Mouse (Mus musculus) embryonic facial prominence, embryonic 11.5 days (tissue): ENCODE data around the gene Anp32e. TPM values are rescaled to one million over a fixed set of nuclear protein-coding genes. Genes with fewer than 3 reads are reported as not detected.
A peak's percentile ranks its signal among the peaks of the same experiment; 100 is the strongest.

ENCODE experiments used
- ATAC-seq: fragments of 200-750 bp; cut with Nextera tagmentation; replicated peaks from 2 replicates; pipeline ENCODE4 v1.8.0; 2017; ENCODE audit warnings: low read depth; ENCODE audit not compliant: insufficient number of reproducible peaks, low FRiP score, low TSS enrichment
- DNase-seq: peaks from one replicate; pipeline ENCODE4 v3.0.0-alpha.2; 2015; ENCODE audit warnings: low spot score
- H3K27ac ChIP-seq: fragments of 300-500 bp; sonication (generic); replicated peaks from 2 replicates; pipeline ENCODE4 v1.5.1; 2014; ENCODE audit warnings: mild to moderate bottlenecking, low read depth, low read length, control low read depth
- H3K27me3 ChIP-seq: fragments of 300-500 bp; sonication (generic); 2 replicates; pipeline ENCODE4 v1.6.1; 2014; ENCODE audit warnings: mild to moderate bottlenecking, low read length, moderate library complexity, mixed read lengths; ENCODE audit not compliant: control insufficient read depth, insufficient read depth
- H3K36me3 ChIP-seq: fragments of 300-500 bp; sonication (generic); replicated peaks from 2 replicates; pipeline ENCODE4 v1.6.1; 2014; ENCODE audit warnings: low read depth, mild to moderate bottlenecking, low read length, moderate library complexity, mixed read lengths; ENCODE audit not compliant: control insufficient read depth, insufficient read depth
- H3K4me1 ChIP-seq: fragments of 300-500 bp; sonication (generic); 2 replicates; pipeline ENCODE4 v1.6.1; 2014; ENCODE audit warnings: low read length, mixed read lengths; ENCODE audit not compliant: control insufficient read depth, insufficient read depth
- H3K4me2 ChIP-seq: fragments of 300-500 bp; sonication (generic); 2 replicates; pipeline ENCODE4 v1.6.1; 2014; ENCODE audit warnings: low read depth, mild to moderate bottlenecking, control low read depth, low read length, moderate library complexity
- H3K4me3 ChIP-seq: fragments of 300-500 bp; sonication (generic); 2 replicates; pipeline ENCODE4 v1.5.1; 2014; ENCODE audit warnings: low read depth, low read length, control low read depth
- H3K9ac ChIP-seq: fragments of 300-500 bp; sonication (generic); replicated peaks from 2 replicates; pipeline ENCODE4 v1.6.1; 2014; ENCODE audit warnings: mild to moderate bottlenecking, control low read depth, low read length
- H3K9me3 ChIP-seq: fragments of 300-500 bp; sonication (generic); replicated peaks from 2 replicates; pipeline ENCODE4 v1.6.1; 2016; ENCODE audit warnings: mild to moderate bottlenecking, low read length, inconsistent platforms, mixed read lengths; ENCODE audit not compliant: control insufficient read depth
- WGBS: fragments of 180-500 bp; shearing (Covaris S2); extraction: QIAGEN DNeasy Blood & Tissue Kit; methylation state at CpG from one replicate; pipeline ENCODE4 v1.1.7; 2014; 5-methylcytosine and 5-hydroxymethylcytosine counted together
- polyA plus RNA-seq: library from polyadenylated mRNA; unstranded; fragments of >200 nt; fragmentation: Nextera tagmentation; extraction: Ambion mirVana; gene quantifications from 2 replicates; pipeline ENCODE4 v1.2.1, GENCODE M21; 2014

Gene Anp32e
- 120 and 128 TPM in 2 replicates for polyA plus RNA-seq

- Histone ChIP-seq H3K27ac (peak within 1 kb of the TSS; percentile 87), H3K36me3 (no peaks in the 10 kb centered on the region), H3K9ac (peak within 1 kb of the TSS; percentile 99), H3K4me3 (peak within 1 kb of the TSS; percentile 98), H3K4me1 (no peaks in the 10 kb centered on the region), H3K27me3 (no peaks in the 10 kb centered on the region), H3K4me2 (peak within 1 kb of the TSS; percentile 76), H3K9me3 (no peaks in the 10 kb centered on the region)
- peak; percentile 100 for ATAC-seq
- under 1% methylated on average over 49 of the region's 49 CpGs for WGBS
- DNase-seq = peak; percentile 99
These were observed at the start of gene Anp32e for GRCm38 (mm10) chr3:95928658-95929503. Gene Anp32e, plus strand, starts transcription at chr3:95929246.

DNA sequence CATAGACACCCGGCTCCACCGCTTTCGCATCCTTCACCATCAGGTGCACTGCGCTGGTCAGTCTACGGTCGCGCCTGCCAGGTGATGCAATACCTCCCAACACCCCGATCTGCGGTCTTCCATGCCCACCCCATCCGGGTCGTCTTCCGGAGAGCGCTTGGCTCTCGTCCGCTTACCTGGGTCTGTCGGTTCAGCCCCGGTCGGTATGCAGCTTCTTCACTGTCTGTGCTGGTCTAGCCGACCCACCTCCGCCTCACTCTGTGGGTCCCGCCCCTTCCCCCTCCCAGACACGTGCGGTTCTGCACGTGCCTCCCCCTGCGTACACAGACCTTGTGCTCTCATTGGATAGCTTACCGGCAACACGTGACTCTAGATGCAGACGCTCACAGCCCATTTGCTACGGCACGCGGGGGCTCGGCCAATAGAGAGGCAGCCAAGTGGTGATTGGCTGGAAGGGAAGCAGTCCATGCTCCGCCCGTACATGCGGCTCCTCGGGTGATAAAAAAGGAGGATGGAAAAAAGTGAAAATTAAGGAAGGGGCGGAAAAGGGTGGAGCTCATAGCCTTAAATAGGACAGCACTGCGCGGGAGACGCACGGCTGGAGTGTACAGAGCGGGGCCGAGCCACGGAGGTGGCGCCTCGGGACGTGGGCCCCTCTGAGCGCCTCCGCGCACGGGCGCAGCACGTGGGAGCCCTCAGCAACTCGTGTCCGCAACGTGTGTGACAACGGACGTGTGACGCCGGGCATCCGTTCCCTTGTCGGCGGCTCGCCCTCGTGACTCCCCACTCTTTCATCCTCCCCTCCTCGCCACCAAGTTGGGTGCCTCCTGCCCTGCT is 46.8 kb upstream of the Anp32e start, which contains the start of gene Ciart:
Gene Ciart (minus strand): TSS at position 273 of the 837 bp plus-strand sequence.
- ATAC-seq = peak; percentile 98
- no peaks in the 10 kb centered on the region for H3K27me3 ChIP-seq
- H3K4me1 ChIP-seq = peaks cover 2% of the 10 kb centered on the region; the same call in 1 of the 2 replicates
- WGBS = under 1% methylated on average over 66 of the region's 66 CpGs
- DNase-seq = peak; percentile 97
- peak within 1 kb of the TSS; percentile 49 for H3K4me3 ChIP-seq
- no peak within 1 kb of the TSS for H3K27ac ChIP-seq
- no peaks in the 10 kb centered on the region for H3K9me3 ChIP-seq
- H3K4me2 ChIP-seq = peak within 1 kb of the TSS; percentile 88
- H3K36me3 ChIP-seq = no peaks in the 10 kb centered on the region
- 0 out of 2 replicates have a peak within 1 kb of the TSS, but pooled peaks have one; percentile 29 for H3K9ac ChIP-seq

DNA sequence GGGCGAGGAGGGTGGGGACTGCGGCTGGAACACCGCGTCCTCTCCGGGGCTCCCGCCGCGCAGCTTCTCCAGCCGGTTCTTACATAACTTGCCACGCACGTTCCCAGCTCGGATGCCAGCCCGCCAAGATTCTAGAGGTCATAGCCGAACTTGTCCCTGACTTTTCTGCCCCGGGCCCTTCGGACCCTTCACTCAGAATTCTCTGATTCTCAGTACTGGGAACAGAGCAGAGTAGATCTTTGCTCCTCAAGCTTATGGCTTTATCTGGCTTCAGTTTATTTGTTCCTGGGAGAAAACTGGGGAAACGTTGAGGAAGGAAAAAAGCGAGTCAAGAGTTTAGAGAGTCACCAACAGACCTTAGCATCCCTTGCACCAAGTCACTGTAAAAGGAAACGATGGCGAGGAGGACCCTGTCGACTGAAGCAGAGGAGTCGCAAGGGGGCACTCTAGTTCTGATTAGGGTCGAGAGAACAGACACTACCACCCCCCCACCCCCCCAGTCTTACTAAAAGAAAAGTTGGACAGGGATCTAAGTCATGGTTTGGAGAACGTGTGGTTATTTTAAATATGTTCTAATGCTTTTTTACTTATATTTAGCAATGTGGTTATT is 46.1 kb upstream of the Anp32e start:
- peak overlapping the region; percentile 88 for H3K4me2 ChIP-seq
- DNase-seq (peak; percentile 81), ATAC-seq (no peak)
- H3K4me3 ChIP-seq = peak overlapping the region; percentile 49
- H3K27ac ChIP-seq = no peak overlapping the region
- no peaks in the 10 kb centered on the region for H3K36me3 ChIP-seq
- 1% methylated on average over 24 of the region's 24 CpGs for WGBS
- no peaks in the 10 kb centered on the region for H3K9me3 ChIP-seq
- H3K27me3 ChIP-seq = no peaks in the 10 kb centered on the region
- H3K9ac ChIP-seq = 0 out of 2 replicates have a peak overlapping the region, but pooled peaks have one; percentile 29
- peaks cover 2% of the 10 kb centered on the region; the same call in 1 of the 2 replicates for H3K4me1 ChIP-seq

- ATAC-seq (no peak), DNase-seq (no peak)
- Histone ChIP-seq H3K27ac (no peak overlapping the region), H3K4me1 (peaks cover 2% of the 10 kb centered on the region; the same call in 1 of the 2 replicates), H3K27me3 (no peaks in the 10 kb centered on the region), H3K4me3 (no peak overlapping the region), H3K4me2 (no peak overlapping the region), H3K36me3 (no peaks in the 10 kb centered on the region), H3K9ac (no peak overlapping the region), H3K9me3 (no peaks in the 10 kb centered on the region)
- 75% methylated on average over 5 of the region's 5 CpGs for WGBS
These were observed 44.6 kb upstream of the Anp32e start for GRCm38 (mm10) chr3:95884400-95884799.

DNA sequence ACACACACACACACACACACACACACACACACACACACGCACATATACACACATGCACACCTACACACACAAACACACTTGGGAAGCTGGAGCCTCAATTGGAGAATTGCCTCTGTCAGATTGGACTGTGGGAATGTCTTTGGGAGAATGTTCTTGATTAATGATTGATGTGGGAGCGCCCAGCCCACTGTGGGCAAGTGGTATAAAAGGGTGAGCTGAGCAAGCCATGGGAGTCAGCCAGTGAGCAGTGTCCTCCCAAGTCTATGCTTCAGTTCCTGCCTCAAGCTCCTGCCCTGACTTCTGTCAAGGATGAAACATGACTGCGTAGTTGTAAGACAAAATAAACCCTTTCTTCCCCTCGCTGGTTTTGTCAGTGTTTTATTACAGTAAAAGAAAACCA is 41.5 kb upstream of the Anp32e start:
- Histone ChIP-seq H3K4me3 (no peak overlapping the region), H3K4me2 (no peak overlapping the region), H3K9ac (no peak overlapping the region), H3K36me3 (no peaks in the 10 kb centered on the region), H3K9me3 (no peaks in the 10 kb centered on the region), H3K27me3 (no peaks in the 10 kb centered on the region), H3K4me1 (peaks cover 2% of the 10 kb centered on the region), H3K27ac (no peak overlapping the region)
- 70% methylated on average over 4 of the region's 4 CpGs for WGBS
- no peak for DNase-seq
- no peak for ATAC-seq

GRCm38 (mm10) chr3:95889664-95890063 is 39.4 kb upstream of the Anp32e start:
- no peak for ATAC-seq
- H3K4me3 ChIP-seq = no peak overlapping the region
- DNase-seq = peak; percentile 83
- H3K9me3 ChIP-seq = no peaks in the 10 kb centered on the region
- H3K27me3 ChIP-seq = no peaks in the 10 kb centered on the region
- H3K9ac ChIP-seq = no peak overlapping the region
- WGBS = 44% methylated on average over 3 of the region's 3 CpGs
- H3K36me3 ChIP-seq = no peaks in the 10 kb centered on the region
- H3K27ac ChIP-seq = 0 out of 2 replicates have a peak overlapping the region, but pooled peaks have one; percentile 20
- no peak overlapping the region for H3K4me2 ChIP-seq
- H3K4me1 ChIP-seq = peaks cover 2% of the 10 kb centered on the region

DNA sequence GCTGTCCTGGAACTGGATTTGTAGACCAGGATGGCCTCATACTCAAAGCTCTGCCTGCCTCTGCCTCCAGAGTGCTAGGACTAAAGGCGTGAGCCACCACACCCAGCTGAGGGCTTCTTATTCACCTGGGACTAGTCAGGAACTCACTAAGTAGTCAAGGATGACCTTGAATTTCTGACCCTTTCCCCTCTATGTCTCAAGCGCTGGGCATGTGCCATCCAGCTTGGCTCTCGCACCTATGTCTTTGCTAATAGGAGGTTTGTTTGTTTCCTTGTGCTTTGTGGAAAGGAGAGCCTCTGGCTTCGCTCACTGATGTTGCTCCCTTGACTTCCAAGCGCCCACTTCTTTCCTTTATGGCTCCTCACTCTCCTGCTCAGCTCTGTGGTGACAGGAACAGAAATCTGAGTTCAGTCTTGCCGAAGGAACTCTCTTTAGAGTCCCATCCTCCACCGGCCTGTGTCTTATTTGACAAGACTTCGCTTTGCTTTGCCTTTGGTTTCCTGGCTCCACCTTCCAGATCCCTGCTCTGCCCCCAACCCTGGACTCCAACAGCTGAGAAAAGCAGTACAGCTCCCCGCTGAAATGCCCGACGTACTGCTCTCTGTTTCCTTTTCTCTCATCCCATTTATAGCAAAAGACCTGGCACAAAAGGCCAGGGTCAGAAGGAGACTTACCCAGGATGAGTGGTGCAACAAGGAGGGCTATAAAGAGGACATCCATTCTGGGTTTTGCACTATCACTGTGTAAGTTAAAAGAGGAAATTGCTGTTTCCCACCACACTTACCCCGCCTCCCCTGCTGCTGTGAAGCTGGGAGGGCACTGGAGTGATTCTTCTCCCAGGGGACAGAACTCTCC is 37.6 kb upstream of the Anp32e start, which contains the start of gene BC028528:
Gene BC028528 (minus strand): TSS at position 795 of the 855 bp plus-strand sequence.
- DNase-seq = peak; percentile 60
- Histone ChIP-seq H3K27me3 (no peaks in the 10 kb centered on the region), H3K4me2 (peak within 1 kb of the TSS; percentile 27), H3K36me3 (no peaks in the 10 kb centered on the region), H3K4me3 (peak within 1 kb of the TSS; percentile 6; the same call in 1 of the 2 replicates), H3K4me1 (peaks cover 2% of the 10 kb centered on the region), H3K9me3 (no peaks in the 10 kb centered on the region), H3K27ac (peak within 1 kb of the TSS; percentile 66; the same call in 1 of the 2 replicates), H3K9ac (peak within 1 kb of the TSS; percentile 51)
- 21% methylated on average over 12 of the region's 12 CpGs for whole genome bisulfite sequencing
- ATAC-seq = no peak
